Mouse (Mus musculus) myocyte (in vitro differentiated cells): ENCODE data around the gene Ldha. TPM values are rescaled to one million over a fixed set of nuclear protein-coding genes. Genes with fewer than 3 reads are reported as not detected.
"Not testable (repeated sequence)": the region's sequence is repeated elsewhere in the genome, so short reads cannot be mapped to it uniquely, and the experiment has no call there.

ENCODE experiments used
- H3K27me3 ChIP-seq: one replicate; pipeline ENCODE4 v1.6.1; 2011; ENCODE audit not compliant: control insufficient read depth, insufficient read depth, insufficient read length
- H3K36me3 ChIP-seq: one replicate; pipeline ENCODE4 v1.6.1; 2011; ENCODE audit not compliant: control insufficient read depth, insufficient read depth
- H3K4me2 ChIP-seq: one replicate; pipeline ENCODE4 v1.6.1; 2011; ENCODE audit warnings: low read depth, control low read depth
- H3K4me3 ChIP-seq: one replicate; pipeline ENCODE4 v1.5.1; 2011; ENCODE audit warnings: mild to moderate bottlenecking, control low read depth, moderate library complexity
- H3K79me2 ChIP-seq: one replicate; pipeline ENCODE4 v1.6.1; 2011; ENCODE audit not compliant: control insufficient read depth, insufficient read depth
- H3ac ChIP-seq: one replicate; pipeline ENCODE4 v1.6.1; 2011; ENCODE audit not compliant: control insufficient read depth, insufficient read length
- CEBPB ChIP-seq: IDR thresholded peaks from 2 replicates; pipeline ENCODE4 v1.6.1; 2011; ENCODE audit warnings: mild to moderate bottlenecking, moderate library complexity; ENCODE audit not compliant: poor library complexity, insufficient read depth, severe bottlenecking
- E2F4 ChIP-seq: IDR thresholded peaks from one replicate; pipeline ENCODE4 v1.6.1; 2011; ENCODE audit warnings: mild to moderate bottlenecking, control low read depth, moderate library complexity; ENCODE audit not compliant: insufficient read depth
- MAX ChIP-seq: IDR thresholded peaks from one replicate; pipeline ENCODE4 v1.6.1; 2011; ENCODE audit warnings: low read depth, mild to moderate bottlenecking, control low read depth
- MYOD1 ChIP-seq, 3 experiments: IDR thresholded peaks; one replicate each; pipeline ENCODE4 v1.6.1; 2011; ENCODE audit warnings: control low read depth in 2 of 3, low read depth in 2 of 3, mild to moderate bottlenecking in 2 of 3, moderate library complexity in 1 of 3; ENCODE audit not compliant: insufficient read length in 2 of 3, control insufficient read depth in 1 of 3
- MYOG ChIP-seq, 3 experiments: IDR thresholded peaks; one replicate each; pipeline ENCODE4 v1.6.1; 2011; ENCODE audit warnings: control low read depth in 2 of 3, low read depth in 2 of 3, mild to moderate bottlenecking in 2 of 3; ENCODE audit not compliant: insufficient read length in 2 of 3, control insufficient read depth in 1 of 3, insufficient read depth in 1 of 3
- POLR2A ChIP-seq: IDR thresholded peaks from one replicate; pipeline ENCODE4 v1.6.1; 2011; ENCODE audit warnings: low read depth, mild to moderate bottlenecking, control low read depth, moderate library complexity; ENCODE audit not compliant: insufficient read length
- POLR2AphosphoS2 ChIP-seq: IDR thresholded peaks from one replicate; pipeline ENCODE4 v1.6.1; 2011; ENCODE audit warnings: low read depth, control low read depth; ENCODE audit not compliant: insufficient read length
- REST ChIP-seq: IDR thresholded peaks from one replicate; pipeline ENCODE4 v1.6.1; 2011; ENCODE audit warnings: mild to moderate bottlenecking, control low read depth, moderate library complexity; ENCODE audit not compliant: insufficient read depth, insufficient read length
- SRF ChIP-seq: IDR thresholded peaks from one replicate; pipeline ENCODE4 v1.6.1; 2011; ENCODE audit warnings: low read depth; ENCODE audit not compliant: control insufficient read depth, insufficient read length
- TCF12 ChIP-seq: IDR thresholded peaks from one replicate; pipeline ENCODE4 v1.6.1; 2011; ENCODE audit warnings: mild to moderate bottlenecking, control low read depth; ENCODE audit not compliant: poor library complexity, insufficient read depth, severe bottlenecking
- TCF3 ChIP-seq: IDR thresholded peaks from one replicate; pipeline ENCODE4 v1.6.1; 2011; ENCODE audit warnings: low read depth, control low read depth; ENCODE audit not compliant: insufficient read length
- USF1 ChIP-seq: IDR thresholded peaks from one replicate; pipeline ENCODE4 v1.6.1; 2011; ENCODE audit warnings: low read depth, mild to moderate bottlenecking, control low read depth, moderate library complexity
- polyA plus RNA-seq: library from polyadenylated mRNA; unstranded; fragments of >200 nt; fragmentation: generic; extraction: Trizol; gene quantifications from one replicate; pipeline ENCODE4 v1.2.1, GENCODE M21; 2012; ENCODE audit warnings: missing spikeins

Gene Ldha
- polyA plus RNA-seq, 1 experiment: 1,758 TPM

DNA sequence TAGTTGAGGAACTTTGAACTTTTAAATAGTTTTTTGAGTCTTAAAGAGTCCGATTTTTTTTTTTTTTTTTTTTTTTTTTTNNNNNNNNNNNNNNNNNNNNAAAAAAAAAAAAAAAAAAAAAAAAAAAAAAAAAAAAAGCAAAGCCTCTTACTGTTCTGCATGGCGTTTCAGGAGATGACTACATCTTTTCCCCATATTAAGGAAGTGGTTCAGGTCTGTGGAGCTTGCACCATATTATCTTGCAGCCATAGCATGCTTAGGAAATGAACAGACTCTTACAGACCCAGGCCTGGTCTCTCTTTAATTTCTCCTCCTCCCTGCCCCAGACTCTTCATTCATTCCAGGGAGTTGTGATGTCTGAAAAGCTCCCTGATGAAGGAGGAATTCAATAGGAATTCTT, 39.7 kb downstream of the Ldha start:
- Histone ChIP-seq H3K27me3 (no peaks in the 10 kb centered on the region), H3K4me2 (no peak overlapping the region), H3K79me2 (no peaks in the 10 kb centered on the region), H3K4me3 (no peak overlapping the region), H3K36me3 (no peaks in the 10 kb centered on the region), H3ac (no peak overlapping the region)
- TF ChIP-seq E2F4 (no peak), MAX (no peak), MYOG (IDR thresholded peaks at IDR 0.05; ENCODE audit: control insufficient read depth in 1 of 3, insufficient read depth in 1 of 3, insufficient read length in 2 of 3, low read depth in 2 of 3) (no peak), CEBPB (no peak), POLR2A (no peak), MYOD1 (IDR thresholded peaks at IDR 0.05; ENCODE audit: control insufficient read depth in 1 of 3, insufficient read length in 2 of 3, low read depth in 2 of 3) (no peak), POLR2AphosphoS2 (no peak), SRF (no peak), TCF3 (no peak), TCF12 (no peak), USF1 (no peak), REST (no peak)

DNA sequence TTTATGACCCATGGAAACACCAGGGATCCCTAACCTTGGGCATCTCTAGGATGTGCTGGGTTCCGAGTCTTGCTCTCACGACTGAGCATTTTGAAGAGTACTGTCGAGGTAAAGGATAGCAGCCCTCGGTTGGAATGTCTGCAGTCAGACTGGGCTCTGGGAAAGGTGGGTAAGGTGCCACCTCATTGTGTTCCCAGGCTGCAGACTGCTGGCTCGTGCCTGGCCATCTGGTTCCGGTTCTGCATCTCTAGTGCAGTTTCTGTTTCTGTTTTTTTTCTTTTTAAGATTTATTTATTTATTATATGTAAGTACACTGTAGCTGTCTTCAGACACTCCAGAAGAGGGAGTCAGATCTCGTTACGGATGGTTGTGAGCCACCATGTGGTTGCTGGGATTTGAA, 40.7 kb downstream of the Ldha start:
- H3K79me2 ChIP-seq, H3ac ChIP-seq, H3K36me3 ChIP-seq, H3K4me2 ChIP-seq, H3K27me3 ChIP-seq, H3K4me3 ChIP-seq: not testable (repeated sequence)
- TF ChIP-seq POLR2AphosphoS2: peak; percentile 13

DNA sequence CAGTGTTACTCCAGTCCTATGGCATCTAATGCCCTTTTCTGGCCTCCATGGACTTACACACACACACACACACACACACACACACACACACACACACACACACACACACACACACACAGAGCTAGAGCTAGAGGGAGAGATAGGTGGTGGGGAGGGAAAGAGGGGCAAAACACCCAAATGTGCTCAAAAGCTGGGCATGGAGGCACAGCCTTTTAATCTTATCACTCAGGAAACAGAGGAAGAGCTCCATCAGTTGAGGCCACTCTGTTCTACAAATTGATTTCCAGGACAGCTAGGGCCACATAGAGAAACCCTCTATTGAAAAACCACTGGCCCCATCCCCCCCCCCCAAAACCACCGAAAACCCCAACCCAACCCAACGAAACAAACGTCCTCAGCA, 42.0 kb downstream of the Ldha start:
- Histone ChIP-seq H3K36me3 (peaks cover 14% of the 10 kb centered on the region), H3K79me2 (no peaks in the 10 kb centered on the region), H3K4me2 (no peak overlapping the region), H3ac (no peak overlapping the region), H3K4me3 (no peak overlapping the region), H3K27me3 (no peaks in the 10 kb centered on the region)
- TF ChIP-seq E2F4 (no peak), MYOG (IDR thresholded peaks at IDR 0.05; ENCODE audit: control insufficient read depth in 1 of 3, insufficient read depth in 1 of 3, insufficient read length in 2 of 3, low read depth in 2 of 3) (no peak), POLR2A (no peak), USF1 (no peak), TCF12 (no peak), SRF (no peak), CEBPB (no peak), POLR2AphosphoS2 (no peak), REST (no peak), MAX (no peak)

DNA sequence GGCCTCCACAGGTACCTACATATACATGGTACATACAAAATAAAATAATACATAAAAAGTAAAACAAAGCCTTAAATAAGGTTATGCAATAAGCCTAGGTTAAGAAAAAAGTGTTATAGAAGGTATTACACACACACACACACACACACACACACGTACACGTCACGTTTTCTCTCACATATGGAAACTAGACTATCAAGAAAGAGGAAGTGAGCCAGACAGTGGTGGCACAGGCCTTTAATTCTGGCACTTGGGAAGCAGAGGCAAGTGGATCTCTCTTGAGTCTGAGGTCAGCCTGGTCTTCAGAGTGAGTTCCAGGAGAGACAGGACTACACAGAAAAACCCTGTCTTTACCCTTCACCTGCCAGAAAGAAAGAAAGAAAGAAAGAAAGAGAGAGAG, 54.2 kb downstream of the Ldha start:
- Histone ChIP-seq H3K4me3 (no peak overlapping the region), H3K36me3 (peaks cover 50% of the 10 kb centered on the region)
- TF ChIP-seq POLR2A (no peak), POLR2AphosphoS2 (no peak), E2F4 (no peak), SRF (no peak), TCF3 (no peak)

DNA sequence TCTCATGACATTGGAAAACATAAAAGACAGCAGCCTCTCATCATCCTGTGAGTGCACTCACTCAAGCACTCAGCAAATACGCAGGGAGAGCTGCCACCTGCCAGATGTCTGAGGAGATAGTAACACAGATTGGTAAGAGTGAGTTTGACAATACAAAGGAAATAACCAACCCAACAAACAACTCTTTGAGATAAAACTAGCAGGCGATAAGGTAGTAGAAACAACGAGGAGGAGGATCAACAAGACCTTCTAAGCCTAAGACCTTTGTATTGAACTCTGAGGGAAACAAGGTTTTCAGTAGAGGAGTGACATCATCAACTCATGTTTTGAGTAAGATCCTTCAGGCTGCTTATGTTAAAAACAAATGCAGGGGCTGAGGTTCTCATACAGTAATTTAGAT, 58.1 kb downstream of the Ldha start:
- H3K4me2 ChIP-seq: no peak overlapping the region
- H3K79me2 ChIP-seq: peaks cover 3% of the 10 kb centered on the region
- H3ac ChIP-seq: no peak overlapping the region
- H3K27me3 ChIP-seq: no peaks in the 10 kb centered on the region
- peaks cover 61% of the 10 kb centered on the region for H3K36me3 ChIP-seq
- TF ChIP-seq MAX: no peak
- TF ChIP-seq REST: no peak
- no peak for TF ChIP-seq POLR2AphosphoS2
- no peak for TF ChIP-seq MYOG (IDR thresholded peaks at IDR 0.05; ENCODE audit: control insufficient read depth in 1 of 3, insufficient read depth in 1 of 3, insufficient read length in 2 of 3, low read depth in 2 of 3)
- no peak for TF ChIP-seq USF1
- no peak for TF ChIP-seq MYOD1 (IDR thresholded peaks at IDR 0.05; ENCODE audit: control insufficient read depth in 1 of 3, insufficient read length in 2 of 3, low read depth in 2 of 3)
- no peak for TF ChIP-seq E2F4
- no peak overlapping the region for H3K4me3 ChIP-seq

More for the DNA sequence above, 54.2 kb downstream of the Ldha start:
- no peaks in the 10 kb centered on the region for H3K27me3 ChIP-seq
- H3ac ChIP-seq: no peak overlapping the region
- no peaks in the 10 kb centered on the region for H3K79me2 ChIP-seq
- H3K4me2 ChIP-seq: no peak overlapping the region

Other genes starting within 250 kb of the Ldha start
- gene Sergef, start 201.7 kb upstream of the Ldha start, polyA plus RNA-seq: 13.9 TPM
- 0.17 TPM for gene Tph1, start 168.9 kb upstream of the Ldha start, polyA plus RNA-seq
- 11.2 TPM for gene Saal1, start 130.8 kb upstream of the Ldha start, polyA plus RNA-seq
- gene Saa3, start 125.8 kb upstream of the Ldha start, polyA plus RNA-seq: 4.3 TPM
- gene Saa4, start 108.9 kb upstream of the Ldha start, polyA plus RNA-seq: not detected
- not detected for gene Saa1, start 98.5 kb upstream of the Ldha start, polyA plus RNA-seq
- gene Saa2, start 89.7 kb upstream of the Ldha start, polyA plus RNA-seq: not detected
- gene Hps5, start 45.4 kb upstream of the Ldha start, polyA plus RNA-seq: 7.9 TPM
- gene Gtf2h1, start 45.4 kb upstream of the Ldha start, polyA plus RNA-seq: 18.0 TPM
- 0.08 TPM for gene Ldhc, start 19.7 kb downstream of the Ldha start, polyA plus RNA-seq
- gene Tsg101, start 78.5 kb downstream of the Ldha start, polyA plus RNA-seq: 68.5 TPM
- 3.6 TPM for gene Uevld, start 117.1 kb downstream of the Ldha start, polyA plus RNA-seq
- not detected for gene Gm9999, start 142.1 kb downstream of the Ldha start, polyA plus RNA-seq
- gene Spty2d1, start 166.9 kb downstream of the Ldha start, polyA plus RNA-seq: 12.0 TPM
- gene Tmem86a, start 209.1 kb downstream of the Ldha start, polyA plus RNA-seq: 28.6 TPM